Mouse (Mus musculus) v-Abl transformed pro-B cells (cell line): ENCODE results near the gene Cradd.

ENCODE experiments used
- in situ Hi-C, 2 experiments: fragments of 400-800 bp; cut with MboI; formaldehyde crosslinking; loops; one replicate each; pipeline ENCODE4 v1.15.1; 2025; ENCODE audit not compliant: unreplicated experiment in 2 of 2

Cradd gene

GRCm38 (mm10) chr10:95336781-95337544 is 13.0 kb upstream of the Cradd start:
- in situ Hi-C loops, result no loop called here

GRCm38 (mm10) chr10:95334826-95335225 is 10.9 kb upstream of the Cradd start:
- in situ Hi-C loops, result no loop called here

- in situ Hi-C loops, result no loop called here
Observed at GRCm38 (mm10) chr10:95332596-95332995, 8.7 kb upstream of the Cradd start.

GRCm38 (mm10) chr10:95330375-95331363 is 6.7 kb upstream of the Cradd start:
- in situ Hi-C loops, result no loop called here

GRCm38 (mm10) chr10:95329884-95330283 is 6.0 kb upstream of the Cradd start:
- in situ Hi-C loops, result loop anchor here (10.0 kb wide), 2 partner anchors 145 to 335 kb away; no protein-coding TSS in a partner anchor

- in situ Hi-C loops, result loop anchor here (5.0 to 10.0 kb wide), 6 partner anchors 68 to 329 kb away; no protein-coding TSS in a partner anchor
Observed at GRCm38 (mm10) chr10:95324278-95324631, 322 bp upstream of the Cradd start.

DNA sequence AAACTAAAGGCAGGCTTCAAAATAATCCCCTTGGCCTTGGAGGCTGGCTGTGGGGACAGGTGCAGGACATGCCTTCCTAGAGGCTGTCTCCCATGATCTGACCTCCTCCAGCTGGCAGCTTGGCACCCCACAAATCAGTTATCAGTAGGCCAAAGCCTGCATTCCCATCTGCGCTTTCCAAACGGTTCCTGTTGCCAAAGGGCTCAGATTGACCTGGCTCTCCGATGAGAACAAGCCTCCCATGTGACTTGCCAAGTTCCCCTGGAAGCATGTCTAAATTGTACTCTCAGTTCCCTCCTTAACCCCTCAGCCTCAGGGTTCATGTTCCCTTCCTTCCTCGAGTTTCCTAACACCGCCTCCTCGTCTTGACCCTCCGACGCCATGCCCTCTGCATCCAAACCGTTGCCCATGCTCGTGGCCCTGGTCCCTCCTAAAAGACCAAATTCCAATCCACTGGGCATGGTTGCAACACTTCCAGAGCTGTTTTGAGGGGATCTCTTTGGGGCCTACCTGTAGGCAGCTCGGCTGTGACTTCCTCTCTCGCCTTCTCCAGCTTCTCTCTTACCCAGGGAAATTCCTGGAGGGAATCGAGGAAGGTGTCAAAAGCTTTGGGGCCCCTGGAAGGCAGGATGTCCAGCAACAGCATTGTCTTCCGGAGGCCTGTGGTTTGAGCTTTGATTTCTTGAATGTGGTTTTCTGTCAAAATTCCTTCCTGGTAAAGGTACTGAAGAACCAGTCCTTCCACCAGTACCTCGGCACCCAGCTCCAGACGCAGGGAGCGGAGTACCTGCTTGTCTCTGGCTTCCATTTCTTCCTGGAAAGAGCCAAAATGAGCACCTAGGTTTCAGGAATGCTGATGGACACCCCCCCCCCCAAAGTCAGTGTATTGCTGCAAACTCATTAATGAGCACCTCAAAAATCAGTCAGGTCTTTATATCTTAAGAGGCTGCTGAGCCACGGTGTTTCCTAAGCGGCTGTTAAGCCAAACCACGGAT is 1.6 kb downstream of the Cradd start:
- in situ Hi-C loops, result loop anchor here (5.0 to 10.0 kb wide), 6 partner anchors 70 to 328 kb away; no protein-coding TSS in a partner anchor

DNA sequence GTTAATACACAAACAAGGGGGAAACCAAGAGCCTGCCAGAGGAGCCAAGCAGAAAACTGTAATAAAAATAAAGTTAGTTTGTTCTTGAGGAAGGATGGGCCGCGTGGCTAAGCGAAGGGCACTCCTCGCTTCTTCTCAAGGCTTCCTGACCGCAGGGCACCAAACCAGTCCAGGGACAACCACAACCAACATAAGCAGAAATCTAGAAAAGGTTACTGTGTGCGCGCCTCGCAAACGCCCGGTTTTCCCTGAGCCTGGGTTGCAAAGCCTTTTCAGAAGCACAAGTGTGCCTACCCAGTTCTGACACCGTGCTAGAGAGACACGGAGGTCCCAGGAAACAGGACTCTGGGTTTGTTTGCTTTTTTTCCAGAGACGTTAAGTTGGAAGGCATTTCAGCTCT is 4.9 kb downstream of the Cradd start:
- in situ Hi-C loops, result no loop called here

DNA sequence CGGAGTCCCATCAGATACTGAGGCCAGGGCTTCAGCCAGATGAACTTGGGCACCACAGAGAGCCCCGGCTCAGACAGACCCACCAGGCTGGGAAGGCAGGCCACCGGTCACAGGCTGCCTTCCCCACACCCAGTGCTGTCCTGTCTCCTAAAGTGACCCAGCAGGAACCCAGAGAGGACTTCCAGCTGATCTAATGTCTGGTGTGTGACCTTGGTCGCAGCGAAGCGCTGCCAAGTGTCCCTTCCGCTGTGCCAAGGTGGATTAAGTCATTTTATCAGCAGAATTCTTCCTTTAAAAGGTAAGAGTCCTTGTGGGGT is 5.6 kb downstream of the Cradd start:
- in situ Hi-C loops, result no loop called here

DNA sequence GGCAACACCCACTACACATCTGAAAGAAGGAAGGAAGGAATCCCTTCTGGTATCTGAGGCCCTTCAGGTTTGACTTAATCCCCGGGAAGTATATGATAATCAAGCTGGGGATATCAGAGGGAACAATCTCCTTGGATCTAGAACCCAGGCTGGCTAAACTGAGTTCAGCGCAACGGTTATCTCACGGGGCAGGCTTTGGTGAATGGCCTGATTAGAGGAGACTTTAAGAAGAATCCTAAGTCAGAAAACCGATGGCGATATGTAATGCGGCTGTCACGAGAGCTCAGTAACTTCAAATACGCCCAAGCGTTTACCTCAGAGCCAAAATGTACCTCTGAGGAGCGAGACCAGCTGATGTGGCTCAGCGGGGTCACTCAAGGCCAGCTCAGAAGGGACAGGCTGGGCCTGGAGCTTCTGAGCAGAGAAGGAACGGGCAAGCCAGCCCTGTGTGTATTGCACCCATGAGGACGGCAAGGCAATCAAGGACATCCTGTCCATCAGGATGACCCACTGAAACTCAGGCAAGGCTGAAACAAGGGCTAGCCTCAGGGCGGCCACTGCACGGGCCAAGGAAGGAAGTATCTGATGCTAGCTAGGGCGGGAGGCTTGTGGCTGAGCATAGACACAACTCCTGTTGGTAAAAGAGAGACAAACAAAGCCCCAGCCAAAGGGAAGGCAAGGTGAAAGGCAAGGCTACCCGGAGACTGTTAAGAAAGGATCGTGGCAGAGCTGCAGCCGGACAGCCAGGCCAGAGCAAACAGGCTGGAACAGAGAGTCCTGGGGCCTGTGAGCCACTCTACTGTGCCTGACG is 6.1 kb downstream of the Cradd start:
- in situ Hi-C loops, result no loop called here

- in situ Hi-C loops, result no loop called here
Observed at GRCm38 (mm10) chr10:95317091-95317490, 6.8 kb downstream of the Cradd start.

DNA sequence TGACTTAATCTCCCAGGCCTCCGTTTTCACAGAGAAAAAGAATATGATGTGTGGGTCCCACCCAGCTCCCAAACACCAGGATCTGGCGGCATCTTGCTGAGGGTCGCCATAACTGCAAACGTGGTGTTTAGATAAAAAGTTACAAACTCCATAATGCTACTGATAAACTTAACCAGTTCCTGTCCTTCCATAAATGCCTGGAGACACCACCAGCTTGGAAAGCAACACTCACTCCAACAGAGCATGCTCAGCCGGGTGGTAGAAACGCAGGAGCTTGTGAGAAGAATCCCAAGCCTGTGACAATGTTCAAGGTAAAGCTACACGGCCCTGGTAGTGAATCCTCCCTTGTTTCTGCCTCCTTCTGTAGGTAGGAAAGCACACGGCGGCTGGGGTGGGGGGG is 7.3 kb downstream of the Cradd start:
- in situ Hi-C loops, result no loop called here

DNA sequence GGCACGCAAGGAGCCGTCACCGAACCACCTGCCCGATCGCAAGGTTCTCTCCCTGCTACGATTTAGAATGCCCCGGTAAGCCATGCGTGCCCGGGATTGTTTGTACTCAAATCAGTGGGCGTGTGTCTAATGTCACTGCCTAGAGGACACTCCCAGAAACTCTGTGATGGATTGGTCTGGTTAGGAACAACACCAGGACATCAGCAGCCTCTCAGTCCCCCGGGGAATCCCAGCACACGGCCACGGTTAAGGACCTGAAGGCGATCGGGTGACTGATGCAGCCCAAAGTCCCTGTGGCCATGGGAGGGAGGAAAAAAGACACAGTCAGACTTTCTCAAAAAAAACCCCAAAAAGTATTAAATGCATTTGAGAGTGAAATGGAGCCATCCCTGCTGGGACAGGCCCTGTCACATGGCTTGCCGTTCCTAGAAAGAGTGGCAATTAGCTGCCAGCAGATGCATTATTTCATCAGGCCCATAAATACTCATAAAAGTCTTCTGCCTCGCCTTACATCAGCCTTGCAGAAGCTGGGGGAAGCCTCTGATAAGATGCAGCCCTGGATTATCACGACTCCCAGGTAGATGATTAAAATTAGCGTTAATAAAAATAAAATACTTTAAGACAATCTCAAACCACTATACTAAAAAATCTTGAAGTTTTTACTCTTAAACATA is 8.0 kb downstream of the Cradd start:
- in situ Hi-C loops, result no loop called here

DNA sequence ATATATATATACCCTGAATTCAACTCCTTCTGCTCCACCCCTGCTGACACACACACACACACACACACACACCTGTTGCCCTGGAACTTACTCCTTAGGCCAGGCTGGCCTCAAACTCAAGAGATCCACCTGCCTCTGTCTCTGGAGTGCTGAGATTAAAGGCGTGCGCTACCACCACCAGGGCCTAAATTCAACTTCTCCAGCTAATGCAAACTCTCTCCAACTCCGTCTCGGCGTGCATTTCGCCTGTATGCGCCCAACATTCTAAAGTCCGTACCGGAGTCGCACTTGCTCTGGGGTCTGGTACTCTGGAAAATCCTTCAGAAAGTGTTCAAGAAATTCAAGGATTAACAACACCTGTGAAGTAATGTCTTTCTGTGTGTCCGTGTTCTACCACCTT is 8.6 kb downstream of the Cradd start:
- in situ Hi-C loops, result no loop called here

DNA sequence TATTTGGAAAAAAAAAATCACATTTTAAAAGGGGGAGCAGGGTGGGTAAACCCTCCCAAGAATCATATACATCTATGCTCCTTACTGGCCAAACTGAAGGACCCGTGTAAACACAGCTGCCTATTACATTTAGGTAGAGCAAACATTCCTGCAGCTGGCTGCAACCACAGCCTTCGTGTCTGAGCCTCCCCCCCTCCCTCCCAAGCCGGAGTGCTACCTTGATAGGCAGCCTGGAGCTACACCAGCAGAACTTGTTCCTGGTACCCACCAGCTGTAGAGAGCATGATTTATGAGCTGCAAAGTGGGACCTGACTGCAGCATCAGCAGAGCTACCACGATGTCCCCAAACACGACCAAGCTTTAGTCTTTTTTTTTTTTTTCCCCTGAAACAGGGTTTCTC is 9.9 kb downstream of the Cradd start:
- in situ Hi-C loops, result loop anchor here in 1 of 2 experiments (5.0 kb wide), 1 partner anchor 103 kb away; the partner anchor contains the start of gene Socs2

- in situ Hi-C loops, result loop anchor here in 1 of 2 experiments (5.0 kb wide), 1 partner anchor 104 kb away; the partner anchor contains the start of gene Socs2
Observed at GRCm38 (mm10) chr10:95313524-95313923, 10.4 kb downstream of the Cradd start.

GRCm38 (mm10) chr10:95310688-95311441 is 13.1 kb downstream of the Cradd start:
- in situ Hi-C loops, result loop anchor here in 1 of 2 experiments (5.0 kb wide), 1 partner anchor 106 kb away; the partner anchor contains the start of gene Socs2
